Mouse (Mus musculus): ENCODE measurements around the gene Defb29. TPM values are rescaled to one million over a fixed set of nuclear protein-coding genes. Genes with fewer than 3 reads are reported as not detected.

Gene Defb29
- not detected in 2 replicates for polyA plus RNA-seq (2014; fragmentation: Nextera tagmentation; extraction: Ambion mirVana)

DNA sequence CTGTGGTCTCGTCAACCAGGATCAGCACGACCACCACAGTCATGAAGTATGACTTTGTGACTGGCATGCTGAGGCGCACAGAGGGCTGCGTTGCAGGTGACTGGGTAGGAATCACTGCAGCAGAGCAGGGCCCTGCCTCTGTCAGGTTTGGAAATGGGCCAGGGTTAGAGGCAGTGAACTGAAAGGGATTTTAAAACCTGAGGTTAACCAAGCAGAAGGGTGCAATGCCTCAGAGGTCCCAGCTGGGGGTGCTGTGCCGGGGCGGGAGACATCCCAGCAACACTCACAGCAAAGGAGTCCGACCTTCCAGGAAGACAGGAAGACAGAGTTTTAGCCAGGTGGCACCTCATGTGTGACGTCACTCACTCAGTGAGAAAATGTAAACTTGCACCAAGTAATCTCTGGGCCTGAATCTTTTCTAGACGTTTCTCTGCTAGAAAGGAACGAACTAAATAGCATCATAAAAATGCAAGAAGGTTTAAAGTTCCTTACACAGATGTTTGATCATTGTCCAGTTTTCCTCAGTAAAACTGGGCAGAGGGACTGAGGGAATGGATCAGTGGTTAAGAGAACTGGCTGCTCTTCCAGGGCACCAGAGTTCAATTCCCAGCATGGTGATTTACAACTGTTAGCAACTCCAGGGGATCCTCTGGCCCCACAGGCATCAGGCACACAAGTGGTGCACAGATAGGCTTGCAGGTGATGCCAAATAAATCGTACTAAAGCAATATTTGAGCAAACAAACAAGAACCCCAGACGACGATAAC is at the start of gene Defb29:
Defb29 (minus strand) TSS at position 155 of the 767 bp plus-strand sequence.
- WGBS, result 61% methylated on average over 13 of the region's 13 CpGs
- no peak for ATAC-seq (replicated peaks; ENCODE audit: low FRiP score)
- H3K9me3 ChIP-seq (ENCODE audit: control insufficient read depth, low read length), result no peaks in the 10 kb centered on the region
- H3K27ac ChIP-seq (ENCODE audit: low read depth, low read length), result no peak within 1 kb of the TSS
- H3K4me1 ChIP-seq (replicated peaks; ENCODE audit: control insufficient read depth, insufficient read depth, low read length), result no peaks in the 10 kb centered on the region
- H3K36me3 ChIP-seq (ENCODE audit: control insufficient read depth, insufficient read depth, low read length), result no peaks in the 10 kb centered on the region
- H3K4me3 ChIP-seq (ENCODE audit: low read depth, low read length), result no peak within 1 kb of the TSS
- no peak within 1 kb of the TSS for H3K4me2 ChIP-seq (ENCODE audit: low read depth, low read length, severe bottlenecking)
- H3K9ac ChIP-seq (ENCODE audit: low read length), result no peak within 1 kb of the TSS
- no peaks in the 10 kb centered on the region for H3K27me3 ChIP-seq (ENCODE audit: control insufficient read depth, insufficient read depth, low read length)
- no peak for DNase-seq (ENCODE audit: low spot score)

DNA sequence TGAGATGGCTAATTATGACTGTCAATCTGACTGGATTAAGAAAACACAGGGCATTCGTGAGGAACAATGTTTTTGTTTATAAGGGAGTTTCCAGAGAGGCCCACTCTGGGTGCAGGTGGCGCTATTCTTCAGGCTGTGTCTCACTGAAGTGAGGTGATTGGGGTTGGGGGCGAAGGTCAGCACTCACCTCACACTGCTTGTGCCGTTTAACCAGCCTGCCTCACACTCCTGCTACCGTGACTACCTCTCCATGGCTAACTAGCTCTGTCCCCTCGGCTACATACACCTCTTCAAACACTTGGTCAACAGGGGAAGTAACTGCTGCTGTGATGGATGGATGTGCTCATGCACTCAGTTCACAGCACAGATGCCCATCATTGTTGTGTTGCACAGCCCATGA is 49.1 kb upstream of the Defb29 start:
- Histone ChIP-seq H3K36me3 (ENCODE audit: control insufficient read depth, insufficient read depth, low read length) (no peaks in the 10 kb centered on the region), H3K27me3 (ENCODE audit: control insufficient read depth, insufficient read depth, low read length) (no peaks in the 10 kb centered on the region), H3K27ac (ENCODE audit: low read depth, low read length) (no peak overlapping the region), H3K9ac (ENCODE audit: low read length) (no peak overlapping the region), H3K4me3 (ENCODE audit: low read depth, low read length) (no peak overlapping the region), H3K4me2 (ENCODE audit: low read depth, low read length, severe bottlenecking) (no peak overlapping the region), H3K9me3 (ENCODE audit: control insufficient read depth, low read length) (no peaks in the 10 kb centered on the region), H3K4me1 (replicated peaks; ENCODE audit: control insufficient read depth, insufficient read depth, low read length) (no peaks in the 10 kb centered on the region)
- 34% methylated on average over 6 of the region's 6 CpGs for WGBS
- ATAC-seq (replicated peaks; ENCODE audit: low FRiP score) (no peak), DNase-seq (ENCODE audit: low spot score) (no peak)

DNA sequence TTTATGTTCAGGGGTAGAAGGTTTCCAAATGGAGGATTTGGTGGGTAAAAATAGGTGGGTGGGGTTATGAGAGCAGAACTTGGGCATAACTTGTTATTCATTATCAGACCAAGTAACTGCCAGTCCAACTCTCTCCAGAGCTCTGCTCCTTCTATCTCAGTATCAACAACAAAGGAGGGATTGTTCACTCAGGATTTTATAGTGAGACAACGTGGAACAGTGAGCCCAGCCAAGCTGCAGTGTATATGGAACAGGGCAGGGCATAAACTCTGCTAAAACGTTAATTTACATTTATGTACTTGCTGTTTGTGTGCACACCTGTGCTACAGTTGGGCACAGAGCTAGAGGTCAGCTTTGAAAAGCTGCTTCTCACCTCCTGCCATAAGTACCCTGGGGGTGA is 48.6 kb upstream of the Defb29 start:
- no peak for DNase-seq (ENCODE audit: low spot score)
- no peaks in the 10 kb centered on the region for H3K27me3 ChIP-seq (ENCODE audit: control insufficient read depth, insufficient read depth, low read length)
- H3K9me3 ChIP-seq (ENCODE audit: control insufficient read depth, low read length), result no peaks in the 10 kb centered on the region
- H3K36me3 ChIP-seq (ENCODE audit: control insufficient read depth, insufficient read depth, low read length), result no peaks in the 10 kb centered on the region
- H3K27ac ChIP-seq (ENCODE audit: low read depth, low read length), result no peak overlapping the region
- no peak overlapping the region for H3K9ac ChIP-seq (ENCODE audit: low read length)
- no peak overlapping the region for H3K4me3 ChIP-seq (ENCODE audit: low read depth, low read length)
- 45% methylated on average over 2 of the region's 2 CpGs for WGBS
- no peaks in the 10 kb centered on the region for H3K4me1 ChIP-seq (replicated peaks; ENCODE audit: control insufficient read depth, insufficient read depth, low read length)
- ATAC-seq (replicated peaks; ENCODE audit: low FRiP score), result no peak
- H3K4me2 ChIP-seq (ENCODE audit: low read depth, low read length, severe bottlenecking), result no peak overlapping the region

DNA sequence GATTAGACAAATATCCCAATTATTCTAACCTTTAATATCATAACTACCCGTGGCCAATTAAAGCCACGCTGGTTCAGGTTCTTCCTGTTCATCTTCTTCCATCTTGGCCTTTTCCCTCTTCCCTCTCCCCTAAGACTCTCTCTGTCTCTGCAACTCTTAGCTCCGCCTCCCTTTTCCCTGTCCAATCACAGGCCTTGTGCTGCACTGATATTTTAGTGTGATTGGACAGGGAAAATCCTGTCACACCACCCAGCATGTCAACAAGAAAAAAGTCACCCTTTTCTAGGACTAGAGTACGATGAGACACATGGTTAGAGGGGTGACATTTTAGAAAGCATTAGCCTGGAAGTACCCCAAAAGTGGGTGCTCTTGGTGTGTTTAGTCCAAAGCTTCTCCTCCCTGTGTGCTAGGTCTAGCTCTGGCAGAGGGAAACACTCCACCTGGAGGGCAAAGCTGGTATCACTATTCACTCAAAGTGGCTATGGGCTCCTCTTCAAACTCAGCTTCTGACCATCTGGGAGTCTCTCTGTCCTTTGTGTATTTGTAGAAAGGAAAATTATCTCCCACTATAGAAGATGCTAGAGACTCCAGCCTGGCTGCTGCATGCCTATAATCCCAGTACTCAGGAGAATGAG is 47.1 kb upstream of the Defb29 start:
- no peaks in the 10 kb centered on the region for H3K4me1 ChIP-seq (replicated peaks; ENCODE audit: control insufficient read depth, insufficient read depth, low read length)
- no peak overlapping the region for H3K9ac ChIP-seq (ENCODE audit: low read length)
- H3K27ac ChIP-seq (ENCODE audit: low read depth, low read length), result no peak overlapping the region
- WGBS, result 78% methylated on average over 4 of the region's 4 CpGs
- ATAC-seq (replicated peaks; ENCODE audit: low FRiP score) (no peak), DNase-seq (ENCODE audit: low spot score) (no peak)
- H3K4me3 ChIP-seq (ENCODE audit: low read depth, low read length), result no peak overlapping the region
- no peak overlapping the region for H3K4me2 ChIP-seq (ENCODE audit: low read depth, low read length, severe bottlenecking)
- no peaks in the 10 kb centered on the region for H3K36me3 ChIP-seq (ENCODE audit: control insufficient read depth, insufficient read depth, low read length)
- no peaks in the 10 kb centered on the region for H3K9me3 ChIP-seq (ENCODE audit: control insufficient read depth, low read length)
- H3K27me3 ChIP-seq (ENCODE audit: control insufficient read depth, insufficient read depth, low read length), result no peaks in the 10 kb centered on the region

DNA sequence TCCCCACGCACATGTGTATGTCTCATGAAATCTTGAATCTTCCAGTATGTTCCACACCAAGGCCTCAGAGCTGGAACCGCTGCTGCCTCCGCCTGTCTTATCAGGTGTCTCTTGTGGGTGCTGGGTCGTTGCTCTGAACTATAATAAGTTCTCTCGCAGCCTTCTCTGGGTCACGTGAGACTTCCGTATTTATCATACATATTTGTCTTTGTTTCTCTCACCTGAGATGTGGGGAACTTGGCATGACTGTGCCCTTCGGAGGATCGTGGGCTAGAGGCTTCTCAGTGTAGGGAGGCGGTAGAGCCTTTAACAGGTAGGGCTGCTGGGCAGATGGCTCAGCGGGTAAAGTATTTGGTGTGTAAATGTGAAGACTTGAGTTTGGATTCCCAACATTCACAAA is 40.7 kb upstream of the Defb29 start:
- Histone ChIP-seq H3K36me3 (ENCODE audit: control insufficient read depth, insufficient read depth, low read length) (no peaks in the 10 kb centered on the region), H3K9ac (ENCODE audit: low read length) (no peak overlapping the region), H3K4me2 (ENCODE audit: low read depth, low read length, severe bottlenecking) (no peak overlapping the region), H3K27ac (ENCODE audit: low read depth, low read length) (no peak overlapping the region), H3K9me3 (ENCODE audit: control insufficient read depth, low read length) (no peaks in the 10 kb centered on the region), H3K4me1 (replicated peaks; ENCODE audit: control insufficient read depth, insufficient read depth, low read length) (no peaks in the 10 kb centered on the region), H3K27me3 (ENCODE audit: control insufficient read depth, insufficient read depth, low read length) (no peaks in the 10 kb centered on the region), H3K4me3 (ENCODE audit: low read depth, low read length) (no peak overlapping the region)
- DNase-seq (ENCODE audit: low spot score), result no peak
- 92% methylated on average over 11 of the region's 11 CpGs for WGBS
- ATAC-seq (replicated peaks; ENCODE audit: low FRiP score), result no peak

DNA sequence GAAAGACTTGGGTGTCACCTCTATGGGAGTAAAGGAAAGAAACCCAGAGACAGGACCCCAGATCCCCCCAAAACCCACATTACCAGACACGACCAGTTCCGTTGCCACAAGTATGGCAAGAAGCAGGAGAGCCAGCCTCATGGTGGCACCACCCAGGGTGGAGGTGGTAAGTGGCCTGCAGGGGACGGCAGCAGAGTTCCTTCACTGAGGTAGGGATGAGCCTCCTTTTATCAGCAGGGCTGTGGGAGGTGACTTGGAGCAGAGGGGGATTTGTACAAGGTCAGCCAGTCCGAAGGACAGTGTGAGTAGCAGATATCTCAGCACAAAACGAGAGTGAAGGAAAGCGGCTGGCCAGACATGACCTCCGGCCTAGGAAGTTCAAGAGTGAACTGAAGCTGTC is 40.2 kb upstream of the Defb29 start, which contains the start of gene Defb19:
Defb19 (minus strand) TSS at position 206 of the 400 bp plus-strand sequence.
- Histone ChIP-seq H3K9me3 (ENCODE audit: control insufficient read depth, low read length) (no peaks in the 10 kb centered on the region), H3K27ac (ENCODE audit: low read depth, low read length) (no peak within 1 kb of the TSS), H3K27me3 (ENCODE audit: control insufficient read depth, insufficient read depth, low read length) (no peaks in the 10 kb centered on the region), H3K4me2 (ENCODE audit: low read depth, low read length, severe bottlenecking) (no peak within 1 kb of the TSS), H3K4me3 (ENCODE audit: low read depth, low read length) (no peak within 1 kb of the TSS), H3K9ac (ENCODE audit: low read length) (no peak within 1 kb of the TSS), H3K4me1 (replicated peaks; ENCODE audit: control insufficient read depth, insufficient read depth, low read length) (no peaks in the 10 kb centered on the region), H3K36me3 (ENCODE audit: control insufficient read depth, insufficient read depth, low read length) (no peaks in the 10 kb centered on the region)
- 78% methylated on average over 7 of the region's 7 CpGs for WGBS
- ATAC-seq (replicated peaks; ENCODE audit: low FRiP score), result no peak
- no peak for DNase-seq (ENCODE audit: low spot score)

DNA sequence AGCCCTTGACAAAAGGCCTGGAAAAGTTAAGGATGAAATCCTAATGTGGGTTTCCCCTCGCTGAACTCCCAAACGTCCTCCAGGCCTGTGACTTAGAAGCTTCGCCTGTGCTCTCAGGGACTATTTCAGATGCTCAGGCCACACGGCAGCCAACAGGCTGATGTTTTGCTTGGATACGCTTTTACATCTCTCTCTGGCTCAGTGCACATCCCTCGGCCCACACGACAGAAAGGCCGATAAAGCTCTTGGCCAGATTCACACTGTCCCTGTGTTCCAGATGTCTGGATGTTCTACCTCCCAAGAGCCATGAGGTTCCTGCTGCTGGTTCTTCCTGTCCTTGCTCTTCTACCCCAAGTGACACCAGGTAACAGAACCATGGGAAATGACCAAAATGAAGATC is 33.6 kb upstream of the Defb29 start:
- DNase-seq (ENCODE audit: low spot score), result no peak
- no peak overlapping the region for H3K4me2 ChIP-seq (ENCODE audit: low read depth, low read length, severe bottlenecking)
- ATAC-seq (replicated peaks; ENCODE audit: low FRiP score), result no peak
- no peaks in the 10 kb centered on the region for H3K27me3 ChIP-seq (ENCODE audit: control insufficient read depth, insufficient read depth, low read length)
- no peak overlapping the region for H3K4me3 ChIP-seq (ENCODE audit: low read depth, low read length)
- H3K36me3 ChIP-seq (ENCODE audit: control insufficient read depth, insufficient read depth, low read length), result no peaks in the 10 kb centered on the region
- no peaks in the 10 kb centered on the region for H3K9me3 ChIP-seq (ENCODE audit: control insufficient read depth, low read length)
- WGBS, result 94% methylated on average over 8 of the region's 8 CpGs
- no peak overlapping the region for H3K9ac ChIP-seq (ENCODE audit: low read length)
- H3K4me1 ChIP-seq (replicated peaks; ENCODE audit: control insufficient read depth, insufficient read depth, low read length), result no peaks in the 10 kb centered on the region
- no peak overlapping the region for H3K27ac ChIP-seq (ENCODE audit: low read depth, low read length)

DNA sequence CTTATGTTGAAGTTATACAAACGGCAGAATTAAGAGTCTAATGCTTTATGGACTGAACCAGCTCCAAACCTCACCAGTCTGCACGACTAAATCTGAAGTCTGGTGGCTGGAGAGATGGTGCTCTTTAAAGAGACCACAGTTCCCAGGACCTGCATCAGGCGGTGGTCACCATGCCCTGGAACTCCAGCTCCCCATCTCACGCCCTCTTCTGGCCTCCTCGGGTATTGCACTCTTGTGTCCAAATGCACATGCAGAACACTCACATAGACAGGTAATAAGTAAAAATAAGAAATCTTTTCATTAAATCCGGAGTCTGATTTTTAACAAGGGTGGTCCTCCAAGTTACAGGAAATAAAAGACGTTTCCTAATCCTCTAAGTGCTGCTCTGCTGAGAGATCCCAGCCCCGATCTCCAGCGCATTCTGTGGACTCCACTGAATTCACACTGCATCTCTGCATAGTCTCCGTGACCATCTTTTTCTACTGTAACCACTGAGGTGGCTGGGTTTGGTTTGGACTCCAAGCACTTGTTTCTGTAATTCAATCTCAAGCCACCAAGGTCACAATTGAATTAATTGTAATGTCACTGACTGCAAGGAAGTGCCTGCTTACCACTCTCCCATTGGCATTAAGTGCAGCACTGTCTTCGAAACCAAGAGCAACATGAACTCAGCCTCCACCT is 32.4 kb upstream of the Defb29 start, which contains the start of gene Defb21:
Defb21 (plus strand) TSS at position 631 of the 681 bp plus-strand sequence.
- ATAC-seq (replicated peaks; ENCODE audit: low FRiP score), result no peak
- no peak within 1 kb of the TSS for H3K27ac ChIP-seq (ENCODE audit: low read depth, low read length)
- H3K36me3 ChIP-seq (ENCODE audit: control insufficient read depth, insufficient read depth, low read length), result no peaks in the 10 kb centered on the region
- WGBS, result 61% methylated on average over 11 of the region's 11 CpGs
- no peaks in the 10 kb centered on the region for H3K4me1 ChIP-seq (replicated peaks; ENCODE audit: control insufficient read depth, insufficient read depth, low read length)
- DNase-seq (ENCODE audit: low spot score), result peak; percentile 56
- no peak within 1 kb of the TSS for H3K4me3 ChIP-seq (ENCODE audit: low read depth, low read length)
- no peaks in the 10 kb centered on the region for H3K9me3 ChIP-seq (ENCODE audit: control insufficient read depth, low read length)
- H3K4me2 ChIP-seq (ENCODE audit: low read depth, low read length, severe bottlenecking), result no peak within 1 kb of the TSS
- H3K9ac ChIP-seq (ENCODE audit: low read length), result no peak within 1 kb of the TSS
- H3K27me3 ChIP-seq (ENCODE audit: control insufficient read depth, insufficient read depth, low read length), result no peaks in the 10 kb centered on the region

All from forebrain, embryonic 11.5 days (tissue).